In the genomic region with DNA sequence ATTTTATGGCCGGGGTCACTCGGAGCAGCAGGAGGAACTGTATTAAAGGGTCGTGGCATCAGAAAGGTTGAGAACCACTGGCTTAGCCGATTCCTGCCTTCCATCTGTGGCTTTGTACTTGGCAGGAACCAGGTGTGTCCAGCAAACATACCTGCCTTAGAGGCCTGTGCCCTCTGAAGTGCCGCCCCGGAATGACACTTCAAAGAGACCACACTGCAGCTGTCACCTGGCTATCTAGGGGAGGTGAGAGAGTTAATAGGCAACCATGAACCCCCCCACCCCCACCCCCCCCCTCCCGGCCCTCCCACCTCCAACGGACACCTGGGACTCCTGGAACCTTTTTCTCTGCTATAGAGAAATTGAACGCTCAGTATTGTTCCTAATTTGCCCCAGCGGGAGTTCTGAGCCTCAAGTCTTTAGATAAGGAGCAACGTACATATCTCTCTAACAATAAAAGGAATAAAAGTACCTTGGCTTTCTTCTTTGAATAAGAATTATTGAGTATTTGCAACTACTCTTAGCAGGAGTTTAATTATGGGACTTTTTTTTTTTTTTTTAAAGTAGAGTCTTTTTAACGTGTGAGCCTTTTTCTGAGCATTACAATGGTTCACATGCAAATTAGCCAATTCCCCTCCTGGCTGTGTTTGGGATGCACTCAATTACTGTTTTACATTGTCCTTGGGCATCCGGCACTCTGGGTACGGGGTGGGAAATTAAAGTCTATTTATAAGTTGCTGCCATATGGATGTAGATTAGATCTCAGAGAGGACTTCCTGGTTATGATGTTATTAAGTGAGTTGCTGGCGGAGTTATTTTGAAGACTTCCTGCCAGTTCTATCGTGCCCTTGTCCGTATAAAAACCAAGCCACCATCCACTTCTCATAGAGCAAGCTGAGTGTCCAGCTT, we compare ENCODE assay signal across 12 mouse cellular contexts. TPM values are rescaled to one million over a fixed set of nuclear protein-coding genes. Genes with fewer than 3 reads are reported as not detected.
A peak's percentile ranks its signal among the peaks of the same experiment; 100 is the strongest.
DNase-seq lines count a peak whose midpoint lies in the region; ATAC-seq and TF ChIP-seq lines count a peak whose summit lies in the region.
"Had no signal": no experiment of that assay in that cellular context is flagged by ENCODE, and none has a peak within 500 bp of the region (broad histone marks: within the 10 kb centered on the region; RNA-seq: fewer than 3 reads in every experiment).

No protein-coding gene starts in this region.

- 54% methylated on average over 17 of the region's 17 CpGs for WGBS in forebrain, embryonic 12.5 days
- 47% methylated on average over 17 of the region's 17 CpGs for WGBS in forebrain, postnatal 0 days
- 24% methylated on average over 17 of the region's 17 CpGs for WGBS in lung, embryonic 15.5 days
- WGBS in intestine, postnatal 0 days, result 24% methylated on average over 17 of the region's 17 CpGs
- WGBS in hindbrain, embryonic 16.5 days, result 50% methylated on average over 17 of the region's 17 CpGs

- ATAC-seq in forebrain, embryonic 12.5 days (ENCODE audit: low FRiP score), result peak; percentile 9; the same call in 1 of the 2 replicates
- no peak for ATAC-seq in forebrain, postnatal 0 days
- 0 out of 2 replicates have a peak, but pooled peaks have one; percentile 14 for ATAC-seq in lung, embryonic 15.5 days (ENCODE audit: borderline replicate concordance, extremely low read depth, low FRiP score, low TSS enrichment)
- peak; percentile 77 for ATAC-seq in intestine, postnatal 0 days
- ATAC-seq in erythroblast, adult 5-6 weeks (replicated peaks; ENCODE audit: low FRiP score, poor library complexity, severe bottlenecking), result no peak
- ATAC-seq in hindbrain, embryonic 16.5 days, result no peak

- H3K27ac ChIP-seq in forebrain, embryonic 12.5 days, result 0 out of 2 replicates have a peak overlapping the region, but pooled peaks have one; percentile 36
- H3K27ac ChIP-seq in forebrain, postnatal 0 days (ENCODE audit: low read depth, low read length), result no peak overlapping the region
- H3K27ac ChIP-seq in lung, embryonic 15.5 days, result peak overlapping the region; percentile 41; the same call in 1 of the 2 replicates
- no peak overlapping the region for H3K27ac ChIP-seq in intestine, postnatal 0 days (ENCODE audit: low read depth, low read length)
- H3K27ac ChIP-seq in hindbrain, embryonic 16.5 days (ENCODE audit: low read depth, low read length), result no peak overlapping the region
- H3K27ac ChIP-seq: forebrain, embryonic 15.5 days; liver, embryonic 13.5 days had no signal

- H3K27me3 ChIP-seq in forebrain, embryonic 12.5 days, result no peaks in the 10 kb centered on the region
- H3K27me3 ChIP-seq in forebrain, postnatal 0 days (ENCODE audit: insufficient read depth, low read length), result no peaks in the 10 kb centered on the region
- no peaks in the 10 kb centered on the region for H3K27me3 ChIP-seq in lung, embryonic 15.5 days
- no peaks in the 10 kb centered on the region for H3K27me3 ChIP-seq in intestine, postnatal 0 days (replicated peaks; ENCODE audit: control insufficient read depth, insufficient read depth, low read length)
- H3K27me3 ChIP-seq in hindbrain, embryonic 16.5 days (replicated peaks; ENCODE audit: control insufficient read depth, insufficient read depth, low read length), result no peaks in the 10 kb centered on the region
- H3K27me3 ChIP-seq: forebrain, embryonic 15.5 days; liver, embryonic 13.5 days had no signal

- no peak overlapping the region for H3K4me3 ChIP-seq in forebrain, embryonic 12.5 days (replicated peaks)
- H3K4me3 ChIP-seq in forebrain, postnatal 0 days (ENCODE audit: low read depth, low read length), result no peak overlapping the region
- no peak overlapping the region for H3K4me3 ChIP-seq in lung, embryonic 15.5 days
- H3K4me3 ChIP-seq in intestine, postnatal 0 days (ENCODE audit: low read depth, low read length), result no peak overlapping the region
- H3K4me3 ChIP-seq in hindbrain, embryonic 16.5 days (ENCODE audit: low read length), result no peak overlapping the region
- H3K4me3 ChIP-seq: forebrain, embryonic 15.5 days; liver, embryonic 13.5 days had no signal

- no peaks in the 10 kb centered on the region for H3K36me3 ChIP-seq in forebrain, embryonic 12.5 days (replicated peaks)
- no peaks in the 10 kb centered on the region for H3K36me3 ChIP-seq in forebrain, postnatal 0 days (ENCODE audit: insufficient read depth)
- H3K36me3 ChIP-seq in lung, embryonic 15.5 days, result no peaks in the 10 kb centered on the region
- H3K36me3 ChIP-seq in intestine, postnatal 0 days (ENCODE audit: control insufficient read depth, insufficient read depth), result no peaks in the 10 kb centered on the region
- H3K36me3 ChIP-seq in hindbrain, embryonic 16.5 days (ENCODE audit: control insufficient read depth, insufficient read depth, low read length), result no peaks in the 10 kb centered on the region
- H3K36me3 ChIP-seq: forebrain, embryonic 15.5 days; liver, embryonic 13.5 days had no signal

- H3K9me3 ChIP-seq in forebrain, embryonic 12.5 days, result no peaks in the 10 kb centered on the region
- H3K9me3 ChIP-seq in forebrain, postnatal 0 days (ENCODE audit: low read length), result no peaks in the 10 kb centered on the region
- H3K9me3 ChIP-seq in lung, embryonic 15.5 days, result no peaks in the 10 kb centered on the region
- no peaks in the 10 kb centered on the region for H3K9me3 ChIP-seq in intestine, postnatal 0 days (ENCODE audit: control insufficient read depth)
- H3K9me3 ChIP-seq in hindbrain, embryonic 16.5 days (ENCODE audit: control insufficient read depth, low read length), result no peaks in the 10 kb centered on the region
- H3K9me3 ChIP-seq: forebrain, embryonic 15.5 days; liver, embryonic 13.5 days had no signal

- peaks cover 14% of the 10 kb centered on the region; the same call in 1 of the 2 replicates for H3K4me1 ChIP-seq in forebrain, embryonic 12.5 days
- no peaks in the 10 kb centered on the region for H3K4me1 ChIP-seq in forebrain, postnatal 0 days (ENCODE audit: insufficient read depth)
- peaks cover 50% of the 10 kb centered on the region for H3K4me1 ChIP-seq in lung, embryonic 15.5 days
- peaks cover 8% of the 10 kb centered on the region for H3K4me1 ChIP-seq in intestine, postnatal 0 days (replicated peaks; ENCODE audit: control insufficient read depth, insufficient read depth, low read length)
- H3K4me1 ChIP-seq in hindbrain, embryonic 16.5 days (ENCODE audit: control insufficient read depth, insufficient read depth, low read depth, low read length), result 0 out of 2 replicates have a peak, but pooled peaks cover 2% of the 10 kb centered on the region

- DNase-seq in forebrain, postnatal 0 days, result no peak
- no peak for DNase-seq in lung, postnatal 14 days
- peak; percentile 78 for DNase-seq in thymus, postnatal 14 days
- DNase-seq: heart, adult 11 months; liver, embryonic 13.5 days; right cerebral cortex, postnatal 25 days had no signal

- H3K4me2 ChIP-seq in forebrain, embryonic 12.5 days, result no peak overlapping the region
- H3K4me2 ChIP-seq in forebrain, postnatal 0 days (ENCODE audit: low read depth), result no peak overlapping the region
- peak overlapping the region; percentile 28; the same call in 1 of the 2 replicates for H3K4me2 ChIP-seq in lung, embryonic 15.5 days
- peak overlapping the region; percentile 2; the same call in 1 of the 2 replicates for H3K4me2 ChIP-seq in intestine, postnatal 0 days (replicated peaks; ENCODE audit: low read depth)
- no peak overlapping the region for H3K4me2 ChIP-seq in hindbrain, embryonic 16.5 days (ENCODE audit: low read length)
- H3K4me2 ChIP-seq: forebrain, embryonic 15.5 days; liver, embryonic 13.5 days had no signal

- no peak overlapping the region for H3K9ac ChIP-seq in forebrain, embryonic 12.5 days
- no peak overlapping the region for H3K9ac ChIP-seq in forebrain, postnatal 0 days
- no peak overlapping the region for H3K9ac ChIP-seq in lung, embryonic 15.5 days
- no peak overlapping the region for H3K9ac ChIP-seq in intestine, postnatal 0 days (ENCODE audit: low read depth, low read length)
- no peak overlapping the region for H3K9ac ChIP-seq in hindbrain, embryonic 16.5 days (ENCODE audit: low read depth, low read length)
- H3K9ac ChIP-seq: forebrain, embryonic 15.5 days; liver, embryonic 13.5 days had no signal

- no peak for TF ChIP-seq CTCF in forebrain, postnatal 0 days (IDR thresholded peaks at IDR 0.05; ENCODE audit: low read depth)
- TF ChIP-seq CTCF in intestine, postnatal 0 days (IDR thresholded peaks at IDR 0.05; ENCODE audit: low read depth), result no peak

RNA-seq across cellular contexts. Expression of gene Phlda1, which starts 53.5 kb away (rescaled TPM):
- polyA plus RNA-seq in forebrain, embryonic 12.5 days (2016; fragmentation: Nextera tagmentation; extraction: Ambion mirVana), result 17.8 and 18.0 TPM in 2 replicates
- 8.9 and 9.2 TPM in 2 replicates for total RNA-seq in forebrain, postnatal 0 days (2014; rRNA removed)
- 29.3 and 31.3 TPM in 2 replicates for polyA plus RNA-seq in forebrain, postnatal 0 days (2015; fragmentation: Nextera tagmentation; extraction: Ambion mirVana)
- 113 and 116 TPM in 2 replicates for polyA plus RNA-seq in lung, embryonic 15.5 days (2015; fragmentation: Nextera tagmentation; extraction: Ambion mirVana)
- polyA plus RNA-seq in intestine, postnatal 0 days (2015; fragmentation: Nextera tagmentation; extraction: Ambion mirVana), result 21.0 and 21.4 TPM in 2 replicates
- 0.38 and 4.0 TPM in 2 replicates for total RNA-seq in erythroblast, adult 5-6 weeks (2015; ENCODE audit: low replicate concordance)
- total RNA-seq in erythroblast, adult 5-6 weeks (2017; ENCODE audit: low replicate concordance), result 0.84 TPM in 1 of 2 replicates, not detected in the other
- 54.4 and 54.8 TPM in 2 replicates for polyA plus RNA-seq in hindbrain, embryonic 16.5 days (2015; fragmentation: Nextera tagmentation; extraction: Ambion mirVana)

Comparison
In these comparisons a context has a peak if more than half of its experiments do, and no peak if none do; other contexts are left out.
1. ATAC-seq: peak in forebrain, embryonic 12.5 days (single experiment), lung, embryonic 15.5 days (single experiment) and intestine, postnatal 0 days (single experiment); none in forebrain, postnatal 0 days (single experiment), erythroblast, adult 5-6 weeks (single experiment) and hindbrain, embryonic 16.5 days (single experiment).
2. H3K27ac ChIP-seq: peak in forebrain, embryonic 12.5 days (single experiment) and lung, embryonic 15.5 days (single experiment); none in forebrain, postnatal 0 days (single experiment), intestine, postnatal 0 days (single experiment) and hindbrain, embryonic 16.5 days (single experiment).
3. H3K4me2 ChIP-seq: peak in lung, embryonic 15.5 days (single experiment) and intestine, postnatal 0 days (single experiment); none in forebrain, embryonic 12.5 days (single experiment), forebrain, postnatal 0 days (single experiment) and hindbrain, embryonic 16.5 days (single experiment).